Mouse (Mus musculus): ENCODE measurements around the gene a. TPM values are rescaled to one million over a fixed set of nuclear protein-coding genes. Genes with fewer than 3 reads are reported as not detected.
"Not testable (repeated sequence)": the region's sequence is repeated elsewhere in the genome, so short reads cannot be mapped to it uniquely, and the experiment has no call there.

a gene
- polyA plus RNA-seq, 1 experiment from 2014 or later = 0.41 TPM

GRCm38 (mm10) chr2:155011086-155011656 lies 220.0 kb downstream of the a start:
- no peak overlapping the region for H3K4me2 ChIP-seq (replicated peaks; ENCODE audit: low read depth)
- no peak for ATAC-seq (ENCODE audit: low FRiP score, low TSS enrichment)
- no peak overlapping the region for H3K9ac ChIP-seq (ENCODE audit: low read length)
- TF ChIP-seq EP300 (optimal IDR thresholded peaks at IDR 0.05) (no peak), CTCF (IDR thresholded peaks at IDR 0.05; ENCODE audit: low read depth) (no peak)
- H3K9me3 ChIP-seq (ENCODE audit: control insufficient read depth, low read length) = no peaks in the 10 kb centered on the region
- no peak overlapping the region for H3K27ac ChIP-seq (replicated peaks)
- H3K27me3 ChIP-seq (ENCODE audit: control insufficient read depth, insufficient read depth, low read length) = no peaks in the 10 kb centered on the region
- WGBS = 39% methylated on average over 3 of the region's 3 CpGs
- no peaks in the 10 kb centered on the region for H3K4me1 ChIP-seq (replicated peaks; ENCODE audit: control insufficient read depth, insufficient read depth)
- DNase-seq (ENCODE audit: low spot score) = no peak
- no peaks in the 10 kb centered on the region for H3K36me3 ChIP-seq (ENCODE audit: control insufficient read depth, insufficient read depth, low read length)
- no peak overlapping the region for H3K4me3 ChIP-seq (ENCODE audit: low read depth, low read length)

- Histone ChIP-seq H3K36me3 (ENCODE audit: control insufficient read depth, insufficient read depth, low read length) (no peaks in the 10 kb centered on the region), H3K4me2 (replicated peaks; ENCODE audit: low read depth) (no peak overlapping the region), H3K27ac (replicated peaks) (no peak overlapping the region), H3K4me1 (replicated peaks; ENCODE audit: control insufficient read depth, insufficient read depth) (no peaks in the 10 kb centered on the region), H3K9me3 (ENCODE audit: control insufficient read depth, low read length) (no peaks in the 10 kb centered on the region), H3K27me3 (ENCODE audit: control insufficient read depth, insufficient read depth, low read length) (no peaks in the 10 kb centered on the region), H3K9ac (ENCODE audit: low read length) (no peak overlapping the region), H3K4me3 (ENCODE audit: low read depth, low read length) (no peak overlapping the region)
- no peak for ATAC-seq (ENCODE audit: low FRiP score, low TSS enrichment)
- 85% methylated on average over 6 of the region's 6 CpGs for WGBS
- TF ChIP-seq CTCF (IDR thresholded peaks at IDR 0.05; ENCODE audit: low read depth) = no peak
- TF ChIP-seq EP300 (optimal IDR thresholded peaks at IDR 0.05) = no peak
- DNase-seq (ENCODE audit: low spot score) = no peak
Observed at GRCm38 (mm10) chr2:155012991-155013390, 221.8 kb downstream of the a start.

- H3K9me3 ChIP-seq (ENCODE audit: control insufficient read depth, low read length); H3K4me1 ChIP-seq (replicated peaks; ENCODE audit: control insufficient read depth, insufficient read depth); DNase-seq (ENCODE audit: low spot score); H3K4me2 ChIP-seq (replicated peaks; ENCODE audit: low read depth); H3K36me3 ChIP-seq (ENCODE audit: control insufficient read depth, insufficient read depth, low read length); H3K27ac ChIP-seq (replicated peaks); H3K4me3 ChIP-seq (ENCODE audit: low read depth, low read length); ATAC-seq (ENCODE audit: low FRiP score, low TSS enrichment); H3K9ac ChIP-seq (ENCODE audit: low read length); H3K27me3 ChIP-seq (ENCODE audit: control insufficient read depth, insufficient read depth, low read length): not testable (repeated sequence)
- WGBS = 49% methylated on average over 4 of the region's 9 CpGs
Observed at GRCm38 (mm10) chr2:155016751-155017150, 225.5 kb downstream of the a start.

GRCm38 (mm10) chr2:155018251-155018755 lies 227.1 kb downstream of the a start, which contains the start of gene Gm14226:
Gene Gm14226 (plus strand): TSS chr2:155018266.
- not testable (repeated sequence) for H3K36me3 ChIP-seq (ENCODE audit: control insufficient read depth, insufficient read depth, low read length); H3K9me3 ChIP-seq (ENCODE audit: control insufficient read depth, low read length); H3K27me3 ChIP-seq (ENCODE audit: control insufficient read depth, insufficient read depth, low read length); H3K4me1 ChIP-seq (replicated peaks; ENCODE audit: control insufficient read depth, insufficient read depth); DNase-seq (ENCODE audit: low spot score); ATAC-seq (ENCODE audit: low FRiP score, low TSS enrichment)
- WGBS = 4% methylated on average over 24 of the region's 26 CpGs
- H3K4me2 ChIP-seq (replicated peaks; ENCODE audit: low read depth) = peak within 1 kb of the TSS; percentile 68
- peak within 1 kb of the TSS; percentile 28 for H3K4me3 ChIP-seq (ENCODE audit: low read depth, low read length)
- peak within 1 kb of the TSS; percentile 58 for H3K9ac ChIP-seq (ENCODE audit: low read length)
- peak within 1 kb of the TSS; percentile 31 for H3K27ac ChIP-seq (replicated peaks)

- Histone ChIP-seq H3K27ac (replicated peaks) (peak overlapping the region; percentile 31), H3K9ac (ENCODE audit: low read length) (peak overlapping the region; percentile 58), H3K4me2 (replicated peaks; ENCODE audit: low read depth) (peak overlapping the region; percentile 68), H3K27me3 (ENCODE audit: control insufficient read depth, insufficient read depth, low read length) (no peaks in the 10 kb centered on the region), H3K36me3 (ENCODE audit: control insufficient read depth, insufficient read depth, low read length) (no peaks in the 10 kb centered on the region), H3K9me3 (ENCODE audit: control insufficient read depth, low read length) (no peaks in the 10 kb centered on the region), H3K4me3 (ENCODE audit: low read depth, low read length) (peak overlapping the region; percentile 28), H3K4me1 (replicated peaks; ENCODE audit: control insufficient read depth, insufficient read depth) (no peaks in the 10 kb centered on the region)
- DNase-seq (ENCODE audit: low spot score) (peak; percentile 68), ATAC-seq (ENCODE audit: low FRiP score, low TSS enrichment) (peak; percentile 84)
- no peak for TF ChIP-seq EP300 (optimal IDR thresholded peaks at IDR 0.05)
- peak; percentile 31 for TF ChIP-seq CTCF (IDR thresholded peaks at IDR 0.05; ENCODE audit: low read depth)
- under 1% methylated on average over 38 of the region's 38 CpGs for WGBS
Observed at GRCm38 (mm10) chr2:155018762-155019641, 227.8 kb downstream of the a start.

- H3K9ac ChIP-seq (ENCODE audit: low read length) = no peak overlapping the region; the same call in 1 of the 2 replicates
- WGBS = 2% methylated on average over 22 of the region's 22 CpGs
- no peaks in the 10 kb centered on the region for H3K27me3 ChIP-seq (ENCODE audit: control insufficient read depth, insufficient read depth, low read length)
- H3K4me3 ChIP-seq (ENCODE audit: low read depth, low read length) = peak overlapping the region; percentile 28
- H3K4me2 ChIP-seq (replicated peaks; ENCODE audit: low read depth) = peak overlapping the region; percentile 68
- peak overlapping the region; percentile 31 for H3K27ac ChIP-seq (replicated peaks)
- no peaks in the 10 kb centered on the region for H3K9me3 ChIP-seq (ENCODE audit: control insufficient read depth, low read length)
- TF ChIP-seq EP300 (optimal IDR thresholded peaks at IDR 0.05) (no peak), CTCF (IDR thresholded peaks at IDR 0.05; ENCODE audit: low read depth) (peak; percentile 84)
- ATAC-seq (ENCODE audit: low FRiP score, low TSS enrichment) (peak; percentile 89), DNase-seq (ENCODE audit: low spot score) (peak; percentile 92)
- no peaks in the 10 kb centered on the region for H3K4me1 ChIP-seq (replicated peaks; ENCODE audit: control insufficient read depth, insufficient read depth)
- H3K36me3 ChIP-seq (ENCODE audit: control insufficient read depth, insufficient read depth, low read length) = no peaks in the 10 kb centered on the region
Observed at GRCm38 (mm10) chr2:155019673-155020072, 228.5 kb downstream of the a start.

GRCm38 (mm10) chr2:155020247-155020826 lies 229.1 kb downstream of the a start:
- ATAC-seq (ENCODE audit: low FRiP score, low TSS enrichment); H3K4me2 ChIP-seq (replicated peaks; ENCODE audit: low read depth); H3K4me1 ChIP-seq (replicated peaks; ENCODE audit: control insufficient read depth, insufficient read depth); H3K9ac ChIP-seq (ENCODE audit: low read length); H3K27me3 ChIP-seq (ENCODE audit: control insufficient read depth, insufficient read depth, low read length); H3K4me3 ChIP-seq (ENCODE audit: low read depth, low read length); H3K36me3 ChIP-seq (ENCODE audit: control insufficient read depth, insufficient read depth, low read length); H3K27ac ChIP-seq (replicated peaks); DNase-seq (ENCODE audit: low spot score); H3K9me3 ChIP-seq (ENCODE audit: control insufficient read depth, low read length): not testable (repeated sequence)
- WGBS = 55% methylated on average over 20 of the region's 20 CpGs
